Mouse (Mus musculus) lung, adult 2 months (tissue): ENCODE data around the gene Tmem115.

ENCODE experiments used
- CTCF ChIP-seq: fragments of 200-500 bp; IDR thresholded peaks from 2 replicates; pipeline ENCODE4 v1.5.1; 2011; ENCODE audit warnings: mild to moderate bottlenecking, low read length, control low read depth; ENCODE audit not compliant: insufficient read depth
- POLR2A ChIP-seq: fragments of 200-500 bp; IDR thresholded peaks from 2 replicates; pipeline ENCODE4 v1.6.1; 2011; ENCODE audit warnings: low read depth, mild to moderate bottlenecking, control low read depth, low read length, borderline replicate concordance; ENCODE audit errors: extremely low read depth

GRCm38 (mm10) chr9:107486507-107487225 is 47.1 kb upstream of the Tmem115 start:
- no peak for TF ChIP-seq CTCF
- no peak for TF ChIP-seq POLR2A
